Mouse (Mus musculus) MEL (cell line): ENCODE data around the gene Klrb1f.
"Not testable (repeated sequence)": the region's sequence is repeated elsewhere in the genome, so short reads cannot be mapped to it uniquely, and the experiment has no call there.

Experiments used
- CTCF ChIP-seq, 3 experiments: IDR thresholded peaks in 2 of 3; conservative IDR thresholded peaks in 1 of 3; 2 replicates each; pipeline ENCODE4 v1.5.1; 2011 to 2012; ENCODE audit warnings: low read length in 3 of 3, low read depth in 2 of 3, mild to moderate bottlenecking in 2 of 3, improper control_type of control experiment in 1 of 3, inconsistent platforms in 1 of 3, mixed read lengths in 1 of 3, moderate library complexity in 1 of 3; ENCODE audit not compliant: control insufficient read depth in 1 of 3, insufficient read depth in 1 of 3, poor library complexity in 1 of 3, severe bottlenecking in 1 of 3
- E2F4 ChIP-seq: IDR thresholded peaks from 2 replicates; pipeline ENCODE4 v1.6.1; 2011; ENCODE audit warnings: low read depth, low read length, improper control_type of control experiment, borderline replicate concordance
- EP300 ChIP-seq, 2 experiments: IDR thresholded peaks; 2 replicates each; pipeline ENCODE4 v1.6.1; 2011; ENCODE audit warnings: improper control_type of control experiment in 2 of 2, low read length in 2 of 2, low read depth in 1 of 2, mild to moderate bottlenecking in 1 of 2
- ETS1 ChIP-seq: IDR thresholded peaks from 2 replicates; pipeline ENCODE4 v1.6.1; 2012; ENCODE audit warnings: low read depth, mild to moderate bottlenecking, inconsistent platforms, low read length, improper control_type of control experiment, moderate library complexity
- JUND ChIP-seq: IDR thresholded peaks from 2 replicates; pipeline ENCODE4 v1.6.1; 2011; ENCODE audit warnings: low read depth, mild to moderate bottlenecking, improper control_type of control experiment, low read length
- MAZ ChIP-seq: IDR thresholded peaks from 2 replicates; pipeline ENCODE4 v1.6.1; 2012; ENCODE audit warnings: low read depth, mild to moderate bottlenecking, inconsistent platforms, low read length, improper control_type of control experiment
- MYB ChIP-seq: IDR thresholded peaks from 2 replicates; pipeline ENCODE4 v1.6.1; 2011; ENCODE audit warnings: mild to moderate bottlenecking, low read depth, low read length, improper control_type of control experiment
- MYC ChIP-seq: IDR thresholded peaks from 2 replicates; pipeline ENCODE4 v1.6.1; 2011; ENCODE audit warnings: low read depth, mild to moderate bottlenecking, low read length, improper control_type of control experiment, moderate library complexity
- POLR2A ChIP-seq, 2 experiments: IDR thresholded peaks; 2 replicates each; pipeline ENCODE4 v1.6.1; 2011 to 2012; ENCODE audit warnings: low read length in 2 of 2, mild to moderate bottlenecking in 2 of 2, control low read depth in 1 of 2, improper control_type of control experiment in 1 of 2, low read depth in 1 of 2, moderate library complexity in 1 of 2; ENCODE audit not compliant: control insufficient read depth in 1 of 2, insufficient read depth in 1 of 2, poor library complexity in 1 of 2
- RCOR1 ChIP-seq: IDR thresholded peaks from 2 replicates; pipeline ENCODE4 v1.6.1; 2012; ENCODE audit warnings: low read depth, mild to moderate bottlenecking, inconsistent platforms, low read length, improper control_type of control experiment
- USF2 ChIP-seq, 2 experiments: IDR thresholded peaks; 2 replicates each; pipeline ENCODE4 v1.6.1; 2011 to 2012; ENCODE audit warnings: improper control_type of control experiment in 2 of 2, low read length in 2 of 2, borderline replicate concordance in 1 of 2, inconsistent platforms in 1 of 2, low read depth in 1 of 2, mild to moderate bottlenecking in 1 of 2; ENCODE audit not compliant: insufficient read depth in 1 of 2
- ZC3H11A ChIP-seq: IDR thresholded peaks from 2 replicates; pipeline ENCODE4 v1.6.1; 2012; ENCODE audit warnings: low read depth, mild to moderate bottlenecking, inconsistent platforms, low read length, improper control_type of control experiment
- ZNF384 ChIP-seq: IDR thresholded peaks from 2 replicates; pipeline ENCODE4 v1.6.1; 2012; ENCODE audit warnings: low read depth, mild to moderate bottlenecking, inconsistent platforms, low read length, improper control_type of control experiment

GRCm38 (mm10) chr6:129100794-129101193 is 55.1 kb downstream of the Klrb1f start, which contains the start of gene Clec2e:
- not testable (repeated sequence) for TF ChIP-seq POLR2A (IDR thresholded peaks at IDR 0.05; ENCODE audit: control insufficient read depth in 1 of 2, insufficient read depth in 1 of 2, low read depth in 1 of 2, low read length in 2 of 2, poor library complexity in 1 of 2); CTCF (IDR thresholded peaks at IDR 0.05 in 2 of 3, conservative IDR thresholded peaks at IDR 0.05 in 1 of 3; ENCODE audit: control insufficient read depth in 1 of 3, insufficient read depth in 1 of 3, low read depth in 2 of 3, low read length in 3 of 3, poor library complexity in 1 of 3, severe bottlenecking in 1 of 3); MYC; E2F4; RCOR1; USF2 (IDR thresholded peaks at IDR 0.05; ENCODE audit: borderline replicate concordance in 1 of 2, insufficient read depth in 1 of 2, low read depth in 1 of 2, low read length in 2 of 2); MAZ; JUND; ETS1; ZC3H11A; EP300 (IDR thresholded peaks at IDR 0.05; ENCODE audit: low read depth in 1 of 2, low read length in 2 of 2); ZNF384; MYB
